Mouse (Mus musculus) forebrain, embryonic 15.5 days (tissue): ENCODE measurements around the gene Trim23. TPM values are rescaled to one million over a fixed set of nuclear protein-coding genes. Genes with fewer than 3 reads are reported as not detected.

ENCODE experiments used
- ATAC-seq: fragments of 200-750 bp; cut with Nextera tagmentation; replicated peaks from 2 replicates; pipeline ENCODE4 v1.8.0; 2017; ENCODE audit warnings: mild to moderate bottlenecking, moderate TSS enrichment, moderate library complexity
- H3K27ac ChIP-seq: fragments of 300-500 bp; sonication (generic); replicated peaks from 2 replicates; pipeline ENCODE4 v1.5.1; 2015; ENCODE audit warnings: mild to moderate bottlenecking, inconsistent platforms
- H3K27me3 ChIP-seq: fragments of 300-500 bp; sonication (generic); 2 replicates; pipeline ENCODE4 v1.6.1; 2015; ENCODE audit warnings: inconsistent platforms
- H3K36me3 ChIP-seq: fragments of 300-500 bp; sonication (generic); 2 replicates; pipeline ENCODE4 v1.6.1; 2015; ENCODE audit warnings: mild to moderate bottlenecking, inconsistent platforms
- H3K4me1 ChIP-seq: fragments of 300-500 bp; sonication (generic); 2 replicates; pipeline ENCODE4 v1.6.1; 2015; ENCODE audit warnings: inconsistent platforms
- H3K4me2 ChIP-seq: fragments of 300-500 bp; sonication (generic); replicated peaks from 2 replicates; pipeline ENCODE4 v1.6.1; 2015; ENCODE audit warnings: mild to moderate bottlenecking, inconsistent platforms
- H3K4me3 ChIP-seq: fragments of 300-500 bp; sonication (generic); 2 replicates; pipeline ENCODE4 v1.5.1; 2015; ENCODE audit warnings: mild to moderate bottlenecking, inconsistent platforms
- H3K9ac ChIP-seq: fragments of 300-500 bp; sonication (generic); replicated peaks from 2 replicates; pipeline ENCODE4 v1.6.1; 2015; ENCODE audit warnings: mild to moderate bottlenecking, inconsistent platforms
- H3K9me3 ChIP-seq: fragments of 300-500 bp; sonication (generic); 2 replicates; pipeline ENCODE4 v1.6.1; 2016; ENCODE audit warnings: inconsistent platforms
- WGBS: fragments of 180-500 bp; shearing (Covaris S2); methylation state at CpG from one replicate; pipeline ENCODE4 v1.1.7; 2015; ENCODE audit warnings: mixed read lengths; 5-methylcytosine and 5-hydroxymethylcytosine counted together
- polyA plus RNA-seq: library from polyadenylated mRNA; unstranded; fragments of >200 nt; fragmentation: Nextera tagmentation; extraction: Ambion mirVana; gene quantifications from 2 replicates; pipeline ENCODE4 v1.2.1, GENCODE M21; 2015

The Trim23 gene
- polyA plus RNA-seq: 36.2 and 41.6 TPM in 2 replicates

GRCm38 (mm10) chr13:104178650-104179121 is at the start of gene Trim23:
Gene Trim23, plus strand, starts transcription at chr13:104178797.
- peaks cover 22% of the 10 kb centered on the region for H3K4me1 ChIP-seq
- H3K9ac ChIP-seq: peak within 1 kb of the TSS; percentile 87
- H3K9me3 ChIP-seq: no peaks in the 10 kb centered on the region
- under 1% methylated on average over 38 of the region's 38 CpGs for WGBS
- H3K27ac ChIP-seq: peak within 1 kb of the TSS; percentile 79
- ATAC-seq: peak; percentile 99
- H3K4me2 ChIP-seq: peak within 1 kb of the TSS; percentile 86
- peak within 1 kb of the TSS; percentile 74 for H3K4me3 ChIP-seq
- peaks cover 10% of the 10 kb centered on the region for H3K36me3 ChIP-seq
- H3K27me3 ChIP-seq: no peaks in the 10 kb centered on the region

- no peaks in the 10 kb centered on the region for H3K27me3 ChIP-seq
- WGBS: 97% methylated on average over 2 of the region's 2 CpGs
- ATAC-seq: no peak
- H3K4me2 ChIP-seq: no peak overlapping the region
- no peak overlapping the region for H3K9ac ChIP-seq
- H3K36me3 ChIP-seq: peaks cover 62% of the 10 kb centered on the region
- 0 out of 2 replicates have a peak, but pooled peaks cover 4% of the 10 kb centered on the region for H3K4me1 ChIP-seq
- no peak overlapping the region for H3K4me3 ChIP-seq
- H3K9me3 ChIP-seq: no peaks in the 10 kb centered on the region
- no peak overlapping the region for H3K27ac ChIP-seq
Observed at GRCm38 (mm10) chr13:104132561-104132960, 46.0 kb upstream of the Trim23 start.

DNA sequence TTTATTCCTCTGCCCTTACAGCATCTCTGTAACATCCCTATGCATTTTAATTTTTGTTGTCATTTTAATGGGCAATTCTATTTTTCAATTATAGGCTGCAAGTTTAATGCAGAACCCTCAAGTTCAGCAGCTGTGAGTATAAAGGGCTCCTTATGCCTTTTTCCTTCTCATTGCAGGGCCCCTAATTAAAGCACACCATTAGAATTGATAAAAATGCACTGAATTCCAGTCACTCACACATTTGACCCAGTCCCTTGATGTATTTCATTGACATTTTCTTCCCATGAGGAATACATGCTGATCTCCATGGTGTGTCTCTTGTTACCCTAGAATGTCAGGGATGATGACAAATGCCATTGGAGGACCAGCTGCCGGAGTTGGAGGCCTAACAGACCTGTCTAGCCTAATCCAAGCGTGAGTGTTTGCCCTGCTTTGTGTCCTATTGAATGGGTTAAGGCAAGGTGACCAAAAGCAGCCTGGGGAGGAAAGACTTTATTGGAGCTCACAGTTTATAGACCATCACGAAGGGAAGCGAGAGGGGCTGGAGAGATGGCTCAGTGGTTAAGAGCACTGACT is 44.0 kb upstream of the Trim23 start:
- H3K27ac ChIP-seq: no peak overlapping the region
- 0 out of 2 replicates have a peak, but pooled peaks cover 4% of the 10 kb centered on the region for H3K4me1 ChIP-seq
- 41% methylated on average over 4 of the region's 4 CpGs for WGBS
- ATAC-seq: peak; percentile 53; the same call in 1 of the 2 replicates
- H3K4me3 ChIP-seq: no peak overlapping the region
- H3K4me2 ChIP-seq: no peak overlapping the region
- no peak overlapping the region for H3K9ac ChIP-seq
- H3K9me3 ChIP-seq: no peaks in the 10 kb centered on the region
- no peaks in the 10 kb centered on the region for H3K27me3 ChIP-seq
- peaks cover 56% of the 10 kb centered on the region for H3K36me3 ChIP-seq

DNA sequence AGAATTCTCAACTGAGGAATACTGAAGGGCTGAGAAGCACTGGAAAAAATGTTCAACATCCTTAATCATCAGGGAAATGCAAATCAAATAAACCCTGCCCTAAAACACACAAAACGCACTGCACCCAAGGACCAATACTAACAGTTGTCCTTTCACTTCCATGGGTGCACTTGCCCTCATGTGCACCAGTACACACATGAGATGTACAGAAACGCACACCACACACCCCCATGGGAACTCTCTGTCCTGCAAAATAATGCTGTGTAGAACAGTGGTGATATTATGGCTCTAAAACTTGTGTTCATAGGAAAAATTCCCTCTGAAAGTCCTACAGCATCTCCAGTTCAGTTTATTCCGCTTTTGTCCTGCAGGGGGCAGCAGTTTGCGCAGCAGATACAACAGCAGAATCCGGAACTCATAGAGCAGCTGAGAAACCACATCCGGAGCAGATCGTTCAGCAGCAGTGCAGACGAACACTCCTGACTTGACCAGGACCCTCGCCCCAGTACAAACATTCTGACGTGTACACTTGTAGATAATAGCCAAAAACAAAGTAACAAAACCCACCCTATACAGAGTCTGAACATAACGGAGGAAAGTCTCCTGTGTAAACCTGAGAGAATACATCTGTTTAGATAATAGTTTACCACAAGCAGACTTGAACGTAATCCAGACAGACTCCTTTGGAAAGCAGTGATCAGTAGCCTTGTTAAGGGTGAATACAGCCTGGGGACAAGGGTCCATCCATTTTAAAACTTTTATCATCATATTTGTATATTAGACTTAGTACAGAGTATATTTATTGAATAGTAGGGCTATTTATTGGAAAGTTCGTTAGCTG is 39.0 kb upstream of the Trim23 start:
- no peak overlapping the region for H3K9ac ChIP-seq
- no peaks in the 10 kb centered on the region for H3K27me3 ChIP-seq
- no peak overlapping the region for H3K27ac ChIP-seq
- no peak overlapping the region for H3K4me2 ChIP-seq
- 0 out of 2 replicates have a peak, but pooled peaks cover 3% of the 10 kb centered on the region for H3K4me1 ChIP-seq
- no peak overlapping the region for H3K4me3 ChIP-seq
- peak; percentile 76 for ATAC-seq
- peaks cover 61% of the 10 kb centered on the region for H3K36me3 ChIP-seq
- 40% methylated on average over 13 of the region's 13 CpGs for WGBS
- no peaks in the 10 kb centered on the region for H3K9me3 ChIP-seq

GRCm38 (mm10) chr13:104144871-104145270 is 33.7 kb upstream of the Trim23 start:
- Histone ChIP-seq H3K27me3 (no peaks in the 10 kb centered on the region), H3K27ac (no peak overlapping the region), H3K9ac (no peak overlapping the region), H3K36me3 (peaks cover 80% of the 10 kb centered on the region), H3K4me3 (no peak overlapping the region), H3K9me3 (no peaks in the 10 kb centered on the region), H3K4me1 (no peaks in the 10 kb centered on the region), H3K4me2 (no peak overlapping the region)
- WGBS: 78% methylated on average over 9 of the region's 9 CpGs
- ATAC-seq: no peak

- WGBS: 90% methylated on average over 3 of the region's 3 CpGs
- H3K9me3 ChIP-seq: no peaks in the 10 kb centered on the region
- H3K4me1 ChIP-seq: no peaks in the 10 kb centered on the region
- H3K27ac ChIP-seq: no peak overlapping the region
- H3K36me3 ChIP-seq: peaks cover 72% of the 10 kb centered on the region
- no peak overlapping the region for H3K9ac ChIP-seq
- no peak overlapping the region for H3K4me2 ChIP-seq
- H3K4me3 ChIP-seq: no peak overlapping the region
- no peaks in the 10 kb centered on the region for H3K27me3 ChIP-seq
- ATAC-seq: no peak
Observed at GRCm38 (mm10) chr13:104145646-104146045, 33.0 kb upstream of the Trim23 start.

GRCm38 (mm10) chr13:104154180-104154579 is 24.4 kb upstream of the Trim23 start:
- Histone ChIP-seq H3K36me3 (peaks cover 44% of the 10 kb centered on the region), H3K27ac (no peak overlapping the region), H3K4me2 (no peak overlapping the region), H3K27me3 (no peaks in the 10 kb centered on the region), H3K9me3 (no peaks in the 10 kb centered on the region), H3K4me1 (no peaks in the 10 kb centered on the region), H3K4me3 (no peak overlapping the region), H3K9ac (no peak overlapping the region)
- WGBS: 95% methylated on average over 5 of the region's 5 CpGs
- ATAC-seq: no peak

DNA sequence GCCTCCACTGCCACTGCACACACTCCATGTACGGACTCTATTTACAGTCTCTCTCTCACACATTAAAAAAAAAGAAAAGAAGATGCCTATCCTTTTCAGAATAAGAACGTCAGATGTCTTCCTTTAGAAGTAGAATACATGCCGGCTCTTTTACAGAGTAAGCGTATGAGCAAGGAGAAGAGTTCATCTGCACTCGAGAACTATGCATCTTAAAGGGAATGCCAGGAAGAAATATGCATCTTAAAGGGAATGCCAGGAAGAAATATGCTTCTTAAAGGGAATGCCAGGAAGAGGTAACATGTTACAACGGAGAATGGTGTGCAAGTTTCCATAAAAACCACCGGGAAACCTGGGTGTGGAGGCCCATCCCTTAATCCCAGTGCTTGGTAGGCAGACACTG is 23.5 kb upstream of the Trim23 start:
- no peaks in the 10 kb centered on the region for H3K4me1 ChIP-seq
- no peak overlapping the region for H3K9ac ChIP-seq
- H3K36me3 ChIP-seq: peaks cover 48% of the 10 kb centered on the region
- ATAC-seq: no peak
- 91% methylated on average over 7 of the region's 7 CpGs for WGBS
- H3K27me3 ChIP-seq: no peaks in the 10 kb centered on the region
- H3K27ac ChIP-seq: no peak overlapping the region
- no peak overlapping the region for H3K4me2 ChIP-seq
- H3K4me3 ChIP-seq: no peak overlapping the region
- no peaks in the 10 kb centered on the region for H3K9me3 ChIP-seq

DNA sequence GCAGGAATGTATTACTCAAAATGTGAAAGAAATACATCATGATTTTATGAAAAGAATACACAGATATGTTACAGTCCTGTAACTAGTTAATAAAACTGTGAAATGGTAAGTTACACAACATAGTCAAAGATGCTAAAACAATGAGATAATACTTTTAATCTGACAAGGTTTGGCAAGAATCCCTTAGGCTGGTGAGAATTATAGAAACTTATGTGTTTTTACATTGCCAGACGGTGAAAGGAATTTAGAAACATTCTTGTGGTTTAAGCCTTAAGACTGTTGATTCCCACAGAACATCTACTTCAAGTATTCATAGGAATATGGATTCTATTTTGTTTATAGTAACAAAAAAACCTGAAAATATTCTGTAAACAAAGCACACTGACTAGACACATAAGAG is 22.9 kb upstream of the Trim23 start:
- no peak overlapping the region for H3K9ac ChIP-seq
- no peaks in the 10 kb centered on the region for H3K4me1 ChIP-seq
- H3K4me3 ChIP-seq: no peak overlapping the region
- no peak overlapping the region for H3K4me2 ChIP-seq
- 92% methylated on average over 1 of the region's 1 CpGs for WGBS
- peaks cover 53% of the 10 kb centered on the region for H3K36me3 ChIP-seq
- no peaks in the 10 kb centered on the region for H3K9me3 ChIP-seq
- no peaks in the 10 kb centered on the region for H3K27me3 ChIP-seq
- H3K27ac ChIP-seq: no peak overlapping the region
- ATAC-seq: no peak

- Histone ChIP-seq H3K9me3 (no peaks in the 10 kb centered on the region), H3K9ac (no peak overlapping the region), H3K4me3 (no peak overlapping the region), H3K36me3 (peaks cover 22% of the 10 kb centered on the region), H3K4me2 (no peak overlapping the region), H3K27me3 (no peaks in the 10 kb centered on the region), H3K4me1 (peaks cover 7% of the 10 kb centered on the region), H3K27ac (no peak overlapping the region)
- WGBS: 92% methylated on average over 5 of the region's 5 CpGs
- no peak for ATAC-seq
Observed at GRCm38 (mm10) chr13:104171711-104172110, 6.9 kb upstream of the Trim23 start.

DNA sequence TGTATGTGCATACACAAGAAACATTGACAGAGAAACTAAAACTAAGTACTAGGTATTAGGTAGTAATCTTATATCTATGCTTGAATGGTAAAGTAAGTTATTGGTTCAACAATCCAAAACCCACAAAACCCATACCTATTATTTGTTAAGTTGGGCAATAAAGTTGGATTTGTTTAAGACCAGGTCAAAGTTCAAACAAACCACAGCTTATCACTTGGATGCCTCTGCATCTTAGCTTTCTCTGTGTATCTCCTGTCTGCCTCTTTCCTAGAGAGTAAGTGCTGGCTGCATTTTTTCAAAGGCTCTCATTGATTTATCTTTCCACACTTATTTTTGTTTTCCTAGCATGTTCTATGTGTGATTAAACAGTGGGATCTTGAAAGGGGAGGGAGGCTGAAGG is 6.1 kb upstream of the Trim23 start:
- no peaks in the 10 kb centered on the region for H3K27me3 ChIP-seq
- no peak overlapping the region for H3K27ac ChIP-seq
- no peaks in the 10 kb centered on the region for H3K9me3 ChIP-seq
- no peak overlapping the region for H3K9ac ChIP-seq
- no peak overlapping the region for H3K4me3 ChIP-seq
- ATAC-seq: no peak
- peaks cover 19% of the 10 kb centered on the region for H3K36me3 ChIP-seq
- H3K4me2 ChIP-seq: no peak overlapping the region
- peaks cover 13% of the 10 kb centered on the region for H3K4me1 ChIP-seq

DNA sequence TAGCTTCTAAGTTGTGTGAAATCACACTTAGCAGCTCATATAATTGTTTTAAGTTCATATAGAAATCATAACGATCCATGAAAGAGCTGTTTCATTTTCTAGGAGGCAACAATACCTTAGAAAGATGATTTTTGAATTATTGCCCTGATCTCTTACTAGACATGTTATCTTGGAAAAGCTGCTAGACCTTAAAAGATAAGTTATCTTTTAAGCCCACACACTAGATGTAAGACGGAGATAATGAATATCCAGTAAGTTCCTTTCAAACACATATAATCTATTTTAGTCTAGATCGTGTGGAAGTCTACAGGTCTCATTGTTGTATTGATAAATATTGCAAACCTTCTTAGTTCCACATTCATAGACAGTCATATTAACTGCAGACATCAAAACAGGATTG is 1.7 kb upstream of the Trim23 start:
- Histone ChIP-seq H3K9ac (0 out of 2 replicates have a peak overlapping the region, but pooled peaks have one; percentile 15), H3K4me3 (peak overlapping the region; percentile 27), H3K27me3 (no peaks in the 10 kb centered on the region), H3K27ac (no peak overlapping the region), H3K4me1 (peaks cover 22% of the 10 kb centered on the region), H3K9me3 (no peaks in the 10 kb centered on the region), H3K36me3 (peaks cover 8% of the 10 kb centered on the region), H3K4me2 (peak overlapping the region; percentile 86)
- 81% methylated on average over 3 of the region's 3 CpGs for WGBS
- no peak for ATAC-seq
